Mouse (Mus musculus) hindbrain, embryonic 14.5 days (tissue): ENCODE measurements around the gene 1110008P14Rik. TPM values are rescaled to one million over a fixed set of nuclear protein-coding genes. Genes with fewer than 3 reads are reported as not detected.
A peak's percentile ranks its signal among the peaks of the same experiment; 100 is the strongest.

Experiments
- ATAC-seq: fragments of 200-750 bp; cut with Nextera tagmentation; 2 replicates; pipeline ENCODE4 v1.8.0; 2017; ENCODE audit warnings: moderate number of reproducible peaks, mild to moderate bottlenecking, moderate TSS enrichment, moderate library complexity; ENCODE audit not compliant: low FRiP score
- DNase-seq: peaks from one replicate; pipeline ENCODE4 v3.0.0-alpha.2; 2015; ENCODE audit warnings: low spot score
- H3K27ac ChIP-seq: fragments of 300-500 bp; sonication (generic); 2 replicates; pipeline ENCODE4 v1.5.1; 2014; ENCODE audit warnings: mild to moderate bottlenecking, moderate library complexity
- H3K27me3 ChIP-seq: fragments of 300-500 bp; sonication (generic); 2 replicates; pipeline ENCODE4 v1.6.1; 2014; ENCODE audit warnings: mild to moderate bottlenecking, low read length, mixed read lengths; ENCODE audit not compliant: control insufficient read depth, insufficient read depth
- H3K36me3 ChIP-seq: fragments of 300-500 bp; sonication (generic); replicated peaks from 2 replicates; pipeline ENCODE4 v1.6.1; 2014; ENCODE audit not compliant: control insufficient read depth, insufficient read depth
- H3K4me1 ChIP-seq: fragments of 300-500 bp; sonication (generic); replicated peaks from 2 replicates; pipeline ENCODE4 v1.6.1; 2014; ENCODE audit warnings: antibody characterized with exemption, low read length, mixed read lengths; ENCODE audit not compliant: control insufficient read depth, insufficient read depth
- H3K4me2 ChIP-seq: fragments of 300-500 bp; sonication (generic); replicated peaks from 2 replicates; pipeline ENCODE4 v1.6.1; 2014; ENCODE audit warnings: mild to moderate bottlenecking, moderate library complexity
- H3K4me3 ChIP-seq: fragments of 300-500 bp; sonication (generic); replicated peaks from 2 replicates; pipeline ENCODE4 v1.5.1; 2014; ENCODE audit warnings: mild to moderate bottlenecking, low read length
- H3K9ac ChIP-seq: fragments of 300-500 bp; sonication (generic); 2 replicates; pipeline ENCODE4 v1.6.1; 2014
- H3K9me3 ChIP-seq: fragments of 300-500 bp; sonication (generic); 2 replicates; pipeline ENCODE4 v1.6.1; 2016; ENCODE audit warnings: low read length; ENCODE audit not compliant: control insufficient read depth
- WGBS: fragments of 180-500 bp; shearing (Covaris S2); extraction: QIAGEN DNeasy Blood & Tissue Kit; methylation state at CpG from one replicate; pipeline ENCODE4 v1.1.7; 2014; 5-methylcytosine and 5-hydroxymethylcytosine counted together
- polyA plus RNA-seq: library from polyadenylated mRNA; unstranded; fragments of >200 nt; fragmentation: Nextera tagmentation; extraction: Ambion mirVana; gene quantifications from 2 replicates; pipeline ENCODE4 v1.2.1, GENCODE M21; 2014

1110008P14Rik gene
- polyA plus RNA-seq, 1 experiment from 2014 or later = 175 TPM

GRCm38 (mm10) chr2:32395484-32395945 lies 13.8 kb upstream of the 1110008P14Rik start, which contains the start of gene Ptges2:
Gene Ptges2, plus strand, starts transcription at chr2:32395896.
- WGBS = under 1% methylated on average over 31 of the region's 31 CpGs
- peak within 1 kb of the TSS; percentile 89 for H3K27ac ChIP-seq
- no peaks in the 10 kb centered on the region for H3K27me3 ChIP-seq
- no peaks in the 10 kb centered on the region for H3K9me3 ChIP-seq
- H3K9ac ChIP-seq = peak within 1 kb of the TSS; percentile 92
- peak within 1 kb of the TSS; percentile 89 for H3K4me3 ChIP-seq
- peaks cover 6% of the 10 kb centered on the region for H3K36me3 ChIP-seq
- H3K4me2 ChIP-seq = peak within 1 kb of the TSS; percentile 81
- DNase-seq (peak; percentile 87), ATAC-seq (peak; percentile 92)
- peaks cover 16% of the 10 kb centered on the region for H3K4me1 ChIP-seq

- Histone ChIP-seq H3K9ac (peak overlapping the region; percentile 92), H3K4me3 (peak overlapping the region; percentile 89), H3K27me3 (no peaks in the 10 kb centered on the region), H3K4me1 (peaks cover 16% of the 10 kb centered on the region), H3K9me3 (no peaks in the 10 kb centered on the region), H3K27ac (peak overlapping the region; percentile 89), H3K4me2 (peak overlapping the region; percentile 81), H3K36me3 (peaks cover 3% of the 10 kb centered on the region; the same call in 1 of the 2 replicates)
- peak; percentile 30 for DNase-seq
- 6% methylated on average over 8 of the region's 8 CpGs for WGBS
- peak; percentile 3; the same call in 1 of the 2 replicates for ATAC-seq
Observed at GRCm38 (mm10) chr2:32394973-32395372, 13.2 kb upstream of the 1110008P14Rik start.

- H3K4me1 ChIP-seq = peaks cover 8% of the 10 kb centered on the region
- no peak overlapping the region for H3K27ac ChIP-seq
- WGBS = 82% methylated on average over 5 of the region's 5 CpGs
- no peaks in the 10 kb centered on the region for H3K27me3 ChIP-seq
- no peaks in the 10 kb centered on the region for H3K36me3 ChIP-seq
- no peak overlapping the region for H3K9ac ChIP-seq
- DNase-seq (no peak), ATAC-seq (no peak)
- H3K9me3 ChIP-seq = no peaks in the 10 kb centered on the region
- no peak overlapping the region for H3K4me2 ChIP-seq
- H3K4me3 ChIP-seq = no peak overlapping the region
Observed at GRCm38 (mm10) chr2:32392063-32392462, 10.3 kb upstream of the 1110008P14Rik start.

GRCm38 (mm10) chr2:32390871-32391270 lies 9.1 kb upstream of the 1110008P14Rik start:
- no peaks in the 10 kb centered on the region for H3K9me3 ChIP-seq
- no peak overlapping the region for H3K4me3 ChIP-seq
- H3K4me2 ChIP-seq = no peak overlapping the region
- no peak for DNase-seq
- ATAC-seq = no peak
- WGBS = 74% methylated on average over 8 of the region's 8 CpGs
- no peak overlapping the region for H3K27ac ChIP-seq
- H3K36me3 ChIP-seq = no peaks in the 10 kb centered on the region
- H3K9ac ChIP-seq = no peak overlapping the region
- H3K27me3 ChIP-seq = no peaks in the 10 kb centered on the region
- H3K4me1 ChIP-seq = peaks cover 5% of the 10 kb centered on the region; the same call in 1 of the 2 replicates

- DNase-seq = no peak
- no peak for ATAC-seq
- no peaks in the 10 kb centered on the region for H3K4me1 ChIP-seq
- no peak overlapping the region for H3K27ac ChIP-seq
- WGBS = 81% methylated on average over 2 of the region's 2 CpGs
- H3K9ac ChIP-seq = no peak overlapping the region
- H3K9me3 ChIP-seq = no peaks in the 10 kb centered on the region
- no peak overlapping the region for H3K4me3 ChIP-seq
- H3K4me2 ChIP-seq = no peak overlapping the region
- no peaks in the 10 kb centered on the region for H3K36me3 ChIP-seq
- H3K27me3 ChIP-seq = no peaks in the 10 kb centered on the region
Observed at GRCm38 (mm10) chr2:32389157-32389556, 7.4 kb upstream of the 1110008P14Rik start.

GRCm38 (mm10) chr2:32387706-32388490 lies 6.2 kb upstream of the 1110008P14Rik start, which contains the start of gene Lcn2:
Gene Lcn2, minus strand, starts transcription at chr2:32388252.
- ATAC-seq = no peak
- Histone ChIP-seq H3K4me3 (no peak within 1 kb of the TSS), H3K9me3 (no peaks in the 10 kb centered on the region), H3K27ac (no peak within 1 kb of the TSS), H3K4me1 (no peaks in the 10 kb centered on the region), H3K4me2 (no peak within 1 kb of the TSS), H3K9ac (no peak within 1 kb of the TSS), H3K27me3 (no peaks in the 10 kb centered on the region), H3K36me3 (no peaks in the 10 kb centered on the region)
- 61% methylated on average over 5 of the region's 5 CpGs for WGBS
- DNase-seq = no peak

GRCm38 (mm10) chr2:32382689-32383088 lies 951 bp upstream of the 1110008P14Rik start:
- WGBS = 88% methylated on average over 2 of the region's 2 CpGs
- Histone ChIP-seq H3K27me3 (no peaks in the 10 kb centered on the region), H3K4me3 (no peak overlapping the region), H3K27ac (no peak overlapping the region), H3K4me1 (peaks cover 7% of the 10 kb centered on the region), H3K9ac (no peak overlapping the region), H3K36me3 (peaks cover 18% of the 10 kb centered on the region), H3K4me2 (no peak overlapping the region), H3K9me3 (no peaks in the 10 kb centered on the region)
- no peak for DNase-seq
- no peak for ATAC-seq

GRCm38 (mm10) chr2:32381141-32381774 lies 480 bp downstream of the 1110008P14Rik start:
- Histone ChIP-seq H3K4me3 (peak overlapping the region; percentile 71), H3K4me1 (peaks cover 7% of the 10 kb centered on the region), H3K9ac (peak overlapping the region; percentile 66), H3K27ac (0 out of 2 replicates have a peak overlapping the region, but pooled peaks have one; percentile 39), H3K4me2 (peak overlapping the region; percentile 99), H3K27me3 (no peaks in the 10 kb centered on the region), H3K36me3 (peaks cover 33% of the 10 kb centered on the region), H3K9me3 (no peaks in the 10 kb centered on the region)
- under 1% methylated on average over 26 of the region's 27 CpGs for WGBS
- no peak for DNase-seq
- ATAC-seq = peak; percentile 38

GRCm38 (mm10) chr2:32380001-32380500 lies 1.7 kb downstream of the 1110008P14Rik start:
- Histone ChIP-seq H3K9ac (no peak overlapping the region), H3K4me1 (peaks cover 7% of the 10 kb centered on the region), H3K4me2 (no peak overlapping the region), H3K27me3 (no peaks in the 10 kb centered on the region), H3K27ac (no peak overlapping the region), H3K9me3 (no peaks in the 10 kb centered on the region), H3K4me3 (no peak overlapping the region), H3K36me3 (peaks cover 45% of the 10 kb centered on the region)
- no peak for DNase-seq
- 94% methylated on average over 7 of the region's 7 CpGs for WGBS
- no peak for ATAC-seq
